Mouse (Mus musculus) stomach, postnatal 0 days (tissue): ENCODE measurements at regions not wholly inside any gene's neighbourhood (a gene's known extent, or its start where the extent isn't known, plus 50 kb on each side); places are given as distances from the start of the nearest gene placed in this dataset.

Experiments used
- ATAC-seq: fragments of 200-750 bp; cut with Nextera tagmentation; 2 replicates; pipeline ENCODE4 v1.8.0; 2017; ENCODE audit not compliant: low FRiP score, low TSS enrichment
- DNase-seq: peaks from one replicate; pipeline ENCODE4 v3.0.0-alpha.2; 2016; ENCODE audit warnings: low spot score
- H3K27ac ChIP-seq: fragments of 300-500 bp; sonication (generic); replicated peaks from 2 replicates; pipeline ENCODE4 v1.5.1; 2014; ENCODE audit warnings: mild to moderate bottlenecking, control low read depth
- H3K27me3 ChIP-seq: fragments of 300-500 bp; sonication (generic); 2 replicates; pipeline ENCODE4 v1.6.1; 2014; ENCODE audit warnings: low read length; ENCODE audit not compliant: control insufficient read depth, insufficient read depth
- H3K36me3 ChIP-seq: fragments of 300-500 bp; sonication (generic); 2 replicates; pipeline ENCODE4 v1.6.1; 2014; ENCODE audit warnings: low read length, mixed read lengths; ENCODE audit not compliant: control insufficient read depth, insufficient read depth
- H3K4me1 ChIP-seq: fragments of 300-500 bp; sonication (generic); replicated peaks from 2 replicates; pipeline ENCODE4 v1.6.1; 2014; ENCODE audit warnings: antibody characterized with exemption; ENCODE audit not compliant: control insufficient read depth, insufficient read depth
- H3K4me2 ChIP-seq: fragments of 300-500 bp; sonication (generic); replicated peaks from 2 replicates; pipeline ENCODE4 v1.6.1; 2014; ENCODE audit warnings: low read depth, mild to moderate bottlenecking, control low read depth, moderate library complexity
- H3K4me3 ChIP-seq: fragments of 300-500 bp; sonication (generic); 2 replicates; pipeline ENCODE4 v1.5.1; 2014; ENCODE audit warnings: low read depth, low read length, control low read depth
- H3K9ac ChIP-seq: fragments of 300-500 bp; sonication (generic); 2 replicates; pipeline ENCODE4 v1.6.1; 2014; ENCODE audit warnings: mild to moderate bottlenecking, low read length, control low read depth, mixed read lengths
- H3K9me3 ChIP-seq: fragments of 300-500 bp; sonication (generic); 2 replicates; pipeline ENCODE4 v1.6.1; 2016; ENCODE audit warnings: low read length; ENCODE audit not compliant: control insufficient read depth
- CTCF ChIP-seq: IDR thresholded peaks from 2 replicates; pipeline ENCODE4 v1.5.1; 2016; ENCODE audit warnings: antibody characterized with exemption, low read depth, mild to moderate bottlenecking, moderate library complexity
- EP300 ChIP-seq: optimal IDR thresholded peaks from 2 replicates; pipeline ENCODE3; 2016; ENCODE audit warnings: antibody characterized with exemption
- WGBS: fragments of 180-500 bp; shearing (Covaris S2); extraction: QIAGEN DNeasy Blood & Tissue Kit; methylation state at CpG from one replicate; pipeline ENCODE4 v1.1.7; 2014; 5-methylcytosine and 5-hydroxymethylcytosine counted together

- Histone ChIP-seq H3K36me3 (no peaks in the 10 kb centered on the region), H3K27ac (no peak overlapping the region), H3K4me1 (no peaks in the 10 kb centered on the region), H3K4me3 (no peak overlapping the region), H3K9ac (no peak overlapping the region), H3K27me3 (no peaks in the 10 kb centered on the region), H3K4me2 (no peak overlapping the region), H3K9me3 (no peaks in the 10 kb centered on the region)
- no peak for DNase-seq
- WGBS = 81% methylated on average over 4 of the region's 4 CpGs
- TF ChIP-seq EP300 (no peak), CTCF (no peak)
- ATAC-seq = no peak
These were observed 264.9 kb upstream of the Pum3 start for GRCm38 (mm10) chr19:27694478-27694877.

DNA sequence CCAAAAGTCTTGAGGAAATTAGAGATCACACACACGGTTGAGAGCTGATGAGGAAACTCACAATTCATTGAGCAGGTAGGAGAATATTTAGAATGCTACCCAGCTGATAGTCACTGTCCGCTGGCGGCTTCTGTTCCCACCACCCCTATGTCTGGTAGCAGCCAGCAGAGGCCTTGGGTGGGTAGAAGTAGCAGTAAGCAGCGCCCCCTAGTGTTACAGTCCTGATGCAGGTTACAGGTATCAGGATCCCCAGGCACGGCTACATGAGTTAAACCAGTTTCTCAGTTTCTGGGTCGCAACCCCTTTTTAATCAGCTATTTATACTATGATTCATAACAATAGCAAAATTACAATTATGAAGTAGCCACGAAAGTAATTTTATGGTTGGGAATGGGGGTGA is 264.1 kb upstream of the Pum3 start:
- Histone ChIP-seq H3K36me3 (no peaks in the 10 kb centered on the region), H3K4me3 (no peak overlapping the region), H3K9ac (no peak overlapping the region), H3K27me3 (no peaks in the 10 kb centered on the region), H3K4me1 (no peaks in the 10 kb centered on the region), H3K4me2 (no peak overlapping the region), H3K9me3 (no peaks in the 10 kb centered on the region), H3K27ac (no peak overlapping the region)
- no peak for TF ChIP-seq CTCF
- no peak for TF ChIP-seq EP300
- ATAC-seq (no peak), DNase-seq (no peak)
- WGBS = 73% methylated on average over 7 of the region's 7 CpGs

DNA sequence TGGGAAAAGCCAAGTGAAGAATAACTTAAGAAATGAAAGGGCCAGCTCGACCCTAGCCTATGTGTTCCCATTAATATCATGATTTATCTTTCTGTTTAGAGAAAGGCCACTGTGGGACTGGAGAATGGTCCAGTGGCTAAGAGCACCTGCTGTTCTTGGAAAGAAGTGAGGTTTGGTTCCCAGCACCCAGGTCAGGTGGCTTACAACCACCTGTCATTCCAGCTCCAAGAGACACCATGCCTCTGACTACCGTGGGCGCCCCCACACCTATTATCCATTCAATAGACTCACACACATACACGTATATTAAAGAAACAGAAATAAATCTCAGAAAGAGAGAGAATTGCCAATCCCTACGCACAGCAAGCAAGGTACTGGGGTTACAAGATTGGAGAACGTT is 263.3 kb upstream of the Pum3 start:
- TF ChIP-seq CTCF (no peak), EP300 (no peak)
- DNase-seq (no peak), ATAC-seq (no peak)
- Histone ChIP-seq H3K9ac (no peak overlapping the region), H3K9me3 (no peaks in the 10 kb centered on the region), H3K4me1 (no peaks in the 10 kb centered on the region), H3K27ac (no peak overlapping the region), H3K4me3 (no peak overlapping the region), H3K27me3 (no peaks in the 10 kb centered on the region), H3K36me3 (no peaks in the 10 kb centered on the region), H3K4me2 (no peak overlapping the region)
- 86% methylated on average over 6 of the region's 6 CpGs for WGBS

GRCm38 (mm10) chr19:27683426-27683825 is 253.8 kb upstream of the Pum3 start:
- ATAC-seq (no peak), DNase-seq (no peak)
- WGBS = 60% methylated on average over 2 of the region's 2 CpGs
- no peaks in the 10 kb centered on the region for H3K27me3 ChIP-seq
- no peaks in the 10 kb centered on the region for H3K36me3 ChIP-seq
- no peak overlapping the region for H3K4me3 ChIP-seq
- no peak overlapping the region for H3K27ac ChIP-seq
- no peaks in the 10 kb centered on the region for H3K4me1 ChIP-seq
- TF ChIP-seq CTCF (peak; percentile 52), EP300 (no peak)
- H3K9ac ChIP-seq = no peak overlapping the region
- H3K9me3 ChIP-seq = no peaks in the 10 kb centered on the region
- no peak overlapping the region for H3K4me2 ChIP-seq

DNA sequence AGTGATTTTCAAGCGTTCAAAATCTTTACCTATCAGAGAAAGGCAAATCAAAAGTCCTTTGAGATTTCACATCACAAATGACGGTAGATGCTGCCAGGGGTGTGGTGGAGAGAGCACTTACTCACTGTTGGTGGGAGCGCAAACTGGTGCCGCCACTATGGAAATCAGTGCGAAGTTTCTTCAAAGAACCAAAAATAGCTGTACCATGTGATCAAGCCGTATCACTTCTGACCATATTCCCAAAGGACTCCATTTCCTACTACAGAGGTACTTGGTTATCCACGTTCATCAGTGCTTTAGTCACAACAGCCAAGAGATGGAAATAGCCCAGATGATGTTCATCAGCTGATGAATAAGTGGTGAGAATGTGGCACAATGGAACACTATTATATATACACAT is 249.8 kb upstream of the Pum3 start:
- H3K9me3 ChIP-seq = no peaks in the 10 kb centered on the region
- ATAC-seq = no peak
- DNase-seq = no peak
- no peaks in the 10 kb centered on the region for H3K4me1 ChIP-seq
- no peak overlapping the region for H3K9ac ChIP-seq
- no peak for TF ChIP-seq EP300
- no peak for TF ChIP-seq CTCF
- H3K4me2 ChIP-seq = no peak overlapping the region
- no peaks in the 10 kb centered on the region for H3K36me3 ChIP-seq
- H3K27ac ChIP-seq = no peak overlapping the region
- H3K4me3 ChIP-seq = no peak overlapping the region
- WGBS = 79% methylated on average over 7 of the region's 7 CpGs
- no peaks in the 10 kb centered on the region for H3K27me3 ChIP-seq

GRCm38 (mm10) chr19:27672679-27673190 is 243.1 kb upstream of the Pum3 start:
- H3K9me3 ChIP-seq = no peaks in the 10 kb centered on the region
- H3K27ac ChIP-seq = no peak overlapping the region
- no peak for TF ChIP-seq CTCF
- H3K4me1 ChIP-seq = no peaks in the 10 kb centered on the region
- no peaks in the 10 kb centered on the region for H3K27me3 ChIP-seq
- no peaks in the 10 kb centered on the region for H3K36me3 ChIP-seq
- no peak overlapping the region for H3K4me2 ChIP-seq
- no peak overlapping the region for H3K9ac ChIP-seq
- WGBS = 65% methylated on average over 2 of the region's 2 CpGs
- ATAC-seq (no peak), DNase-seq (no peak)
- H3K4me3 ChIP-seq = no peak overlapping the region
